Mouse (Mus musculus) liver, postnatal 0 days (tissue): ENCODE measurements around the gene Vwa3b.

Source experiments
- CTCF ChIP-seq: sonication (generic); IDR thresholded peaks from 2 replicates; pipeline ENCODE4 v1.5.1; 2016; ENCODE audit warnings: antibody characterized with exemption, low read depth
- EP300 ChIP-seq: IDR thresholded peaks from 2 replicates; pipeline ENCODE4 v1.6.1; 2016; ENCODE audit warnings: antibody characterized with exemption, low read depth, mild to moderate bottlenecking

DNA sequence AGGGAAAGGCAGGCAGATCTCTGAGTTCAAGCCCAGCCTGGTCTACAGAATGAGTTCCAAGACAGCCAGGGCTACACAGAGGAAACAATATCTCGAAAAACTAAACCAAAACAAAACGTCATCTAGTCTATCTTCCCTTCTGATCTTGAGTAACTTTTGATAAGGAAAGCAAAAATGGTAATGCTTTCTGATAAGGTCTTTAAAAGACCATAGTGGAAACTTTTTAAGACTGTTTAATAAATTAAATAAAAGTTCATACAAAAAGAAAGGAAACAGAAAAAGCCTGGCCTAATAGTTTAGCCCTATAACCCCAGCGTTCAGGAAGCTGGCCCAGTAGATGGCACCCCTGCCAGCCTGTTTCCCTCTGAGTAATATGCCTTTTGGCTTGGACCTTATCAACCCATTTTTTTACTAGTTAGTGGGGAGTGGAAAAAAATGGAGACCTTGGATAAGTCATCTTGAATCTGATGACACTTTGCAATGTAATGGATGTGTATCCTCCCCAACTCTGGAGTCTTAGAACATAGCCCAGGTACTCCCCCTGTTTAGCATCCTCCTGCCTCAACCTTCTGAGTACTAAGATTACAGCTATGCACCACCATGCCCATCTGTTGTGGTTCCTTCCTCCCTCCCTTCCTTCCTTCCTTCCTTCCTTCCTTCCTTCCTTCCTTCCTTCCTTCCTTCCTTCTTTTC, 23.9 kb upstream of the Vwa3b start:
- TF ChIP-seq EP300 (no peak), CTCF (0 out of 2 replicates have a peak, but pooled peaks have one; percentile 8)
